Mouse (Mus musculus) E14TG2a.4 (cell line): ENCODE results near the gene Gm20873.
"Not testable (repeated sequence)": the region's sequence is repeated elsewhere in the genome, so short reads cannot be mapped to it uniquely, and the experiment has no call there.

ENCODE experiments used
- CTCF ChIP-seq: conservative IDR thresholded peaks from 2 replicates; pipeline ENCODE4 v1.5.1; 2014; ENCODE audit warnings: low read length
- NANOG ChIP-seq: IDR thresholded peaks from 2 replicates; pipeline ENCODE4 v1.6.1; 2014; ENCODE audit warnings: borderline replicate concordance, low read length, mixed read lengths
- POU5F1 ChIP-seq: IDR thresholded peaks from 2 replicates; pipeline ENCODE4 v1.6.1; 2014; ENCODE audit warnings: low read length, borderline replicate concordance

DNA sequence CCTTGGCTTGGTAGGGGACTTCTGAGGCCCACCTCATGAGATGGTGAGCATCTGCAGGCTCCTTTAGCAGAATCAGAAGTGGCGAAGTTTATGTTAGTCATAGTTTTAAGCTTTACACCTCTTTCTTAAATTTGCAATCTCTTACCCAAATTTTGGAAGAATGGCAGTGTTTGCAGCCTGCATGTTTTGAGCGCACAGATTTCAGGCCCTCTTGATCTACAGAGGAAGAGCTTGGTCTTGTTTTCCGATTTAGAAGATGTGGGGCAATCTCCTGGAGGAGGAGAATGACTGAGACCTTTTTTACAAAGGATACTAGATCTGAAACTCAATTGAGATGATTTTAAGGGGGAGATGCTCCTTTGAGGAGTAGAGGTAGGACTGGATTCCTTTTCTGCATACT, 29.0 kb upstream of the Gm20873 start, which contains the start of gene Gm21746:
- not testable (repeated sequence) for TF ChIP-seq CTCF, POU5F1, NANOG
